Mouse (Mus musculus) megakaryocyte, embryonic 14.5 days (primary cell): ENCODE data around the gene Phb.

Source experiments
- FLI1 ChIP-seq: IDR thresholded peaks from 2 replicates; pipeline ENCODE4 v1.6.1; 2012; ENCODE audit warnings: low read length, inconsistent platforms, mixed read lengths
- GATA1 ChIP-seq: IDR thresholded peaks from 3 replicates; pipeline ENCODE4 v1.6.1; 2012; ENCODE audit warnings: mixed read lengths, low read length, inconsistent platforms, borderline replicate concordance

- TF ChIP-seq GATA1, result no peak
- no peak for TF ChIP-seq FLI1
Observed at GRCm38 (mm10) chr11:95677925-95678701, 11.4 kb downstream of the Phb start.
